Mouse (Mus musculus): ENCODE results near the gene Haus3.

Haus3 gene

GRCm38 (mm10) chr5:34168950-34169891, at the start of gene Haus3, which contains the start of gene Poln:
TSS of gene Haus3 (minus strand) at chr5:34169527.
TSS of gene Poln (minus strand) at chr5:34169448.
- peak; percentile 99 for DNase-seq (ENCODE audit: low spot score)

DNA sequence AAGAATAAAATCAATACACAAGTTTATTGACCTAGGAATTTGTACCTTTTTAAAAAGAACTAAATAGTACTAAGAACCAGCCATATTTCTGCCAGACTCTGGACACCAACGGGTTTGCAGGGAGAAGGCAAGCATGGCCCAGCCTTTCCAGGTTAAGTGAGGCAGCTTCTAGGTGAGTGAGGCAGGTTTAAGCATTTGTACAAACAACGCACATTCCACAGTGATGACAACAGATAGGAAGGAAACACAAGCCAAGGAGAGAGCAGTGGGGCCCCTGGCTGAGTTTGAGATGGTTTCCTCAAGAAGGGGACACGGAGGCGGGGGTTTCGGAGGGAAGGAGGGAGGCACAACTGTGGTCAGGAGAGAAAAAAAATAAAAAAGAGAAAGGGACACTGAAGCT, 49.3 kb upstream of the Haus3 start:
- no peak for DNase-seq (ENCODE audit: low spot score)

GRCm38 (mm10) chr5:34217756-34218155, 48.4 kb upstream of the Haus3 start:
- DNase-seq (ENCODE audit: low spot score): no peak

GRCm38 (mm10) chr5:34216025-34216424, 46.7 kb upstream of the Haus3 start:
- DNase-seq (ENCODE audit: low spot score): no peak

- no peak for DNase-seq (ENCODE audit: low spot score)
These were observed 44.3 kb upstream of the Haus3 start for GRCm38 (mm10) chr5:34213659-34214058.

DNA sequence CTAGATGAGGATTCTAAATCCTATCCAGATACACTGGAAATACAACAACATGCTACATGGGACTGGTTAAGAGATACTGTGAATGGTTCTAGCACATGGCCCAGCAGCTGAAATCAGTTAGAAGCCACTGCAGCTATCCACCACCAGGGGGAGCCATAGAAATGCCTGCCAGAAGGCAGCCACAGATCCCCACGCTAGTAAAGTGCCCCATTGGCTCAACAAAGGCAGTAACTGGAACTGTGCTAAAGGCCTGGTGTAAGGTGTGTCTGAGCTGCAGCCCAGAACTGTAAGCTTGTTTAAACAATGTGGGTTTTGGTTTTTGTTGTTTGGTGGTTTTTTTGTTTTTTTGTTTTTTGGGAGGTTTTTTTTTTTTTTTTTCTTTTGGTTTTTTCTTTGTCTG, 41.0 kb upstream of the Haus3 start:
- DNase-seq (ENCODE audit: low spot score): peak; percentile 92

DNA sequence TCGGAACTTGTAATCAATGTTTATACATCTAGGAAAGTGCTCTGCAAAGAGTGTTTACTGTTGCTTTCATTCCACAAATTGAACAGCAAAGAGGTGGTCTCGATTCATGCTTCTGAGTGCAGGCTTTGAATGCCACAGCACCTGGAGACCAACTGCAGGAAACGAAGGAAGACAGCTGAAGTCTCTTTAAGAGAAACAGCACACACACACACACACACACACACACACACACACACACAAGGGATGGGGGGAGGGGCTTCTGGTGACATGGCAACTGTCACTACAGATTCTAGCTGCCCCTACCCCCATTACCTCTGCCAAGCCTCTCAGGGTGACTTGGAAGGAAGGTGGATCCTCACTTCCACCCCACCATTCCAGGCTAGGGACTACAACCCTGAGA, 38.2 kb upstream of the Haus3 start:
- no peak for DNase-seq (ENCODE audit: low spot score)

DNA sequence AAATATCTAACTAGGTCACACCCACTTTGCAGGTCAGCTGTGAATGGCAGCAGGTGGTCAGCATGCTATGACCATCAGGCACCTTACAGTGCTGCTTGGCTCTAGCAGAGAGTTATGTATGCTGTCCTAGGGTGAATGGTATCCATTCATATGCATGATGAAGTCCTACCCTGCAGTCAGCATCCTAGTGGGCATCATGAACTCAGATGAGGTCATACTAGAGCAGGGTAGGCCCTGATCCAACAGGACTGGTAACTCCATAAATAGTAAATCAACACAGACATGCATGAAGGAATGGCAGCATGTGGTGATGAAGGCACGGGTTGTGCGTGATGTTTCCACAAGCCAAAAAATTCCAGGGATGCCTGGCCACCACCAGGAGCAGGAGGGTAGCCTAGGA, 36.5 kb upstream of the Haus3 start:
- no peak for DNase-seq (ENCODE audit: low spot score)

DNA sequence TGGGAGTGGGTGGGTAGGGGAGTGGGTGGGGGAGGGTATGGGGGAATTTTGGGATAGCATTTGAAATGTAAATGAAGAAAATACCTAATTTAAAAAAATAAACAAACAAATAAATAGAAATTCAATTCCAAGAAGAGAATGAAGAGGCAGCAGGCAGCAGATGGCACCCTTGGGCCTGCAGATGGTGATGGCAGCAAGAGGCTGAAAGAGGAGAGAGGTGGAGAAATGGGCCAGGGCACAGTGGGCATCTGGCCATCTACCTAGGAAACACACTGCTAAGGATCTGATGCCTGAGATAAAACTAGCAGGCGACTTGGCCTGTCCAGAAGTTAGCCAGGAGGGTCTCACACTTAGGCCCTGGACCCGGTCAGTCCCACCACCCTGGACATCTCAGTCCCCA, 35.6 kb upstream of the Haus3 start:
- DNase-seq (ENCODE audit: low spot score): no peak

- DNase-seq (ENCODE audit: low spot score): no peak
These were observed 32.7 kb upstream of the Haus3 start for GRCm38 (mm10) chr5:34202006-34202405.

- DNase-seq (ENCODE audit: low spot score): no peak
These were observed 32.1 kb upstream of the Haus3 start for GRCm38 (mm10) chr5:34201396-34201795.

GRCm38 (mm10) chr5:34198615-34199014, 29.3 kb upstream of the Haus3 start:
- no peak for DNase-seq (ENCODE audit: low spot score)

DNA sequence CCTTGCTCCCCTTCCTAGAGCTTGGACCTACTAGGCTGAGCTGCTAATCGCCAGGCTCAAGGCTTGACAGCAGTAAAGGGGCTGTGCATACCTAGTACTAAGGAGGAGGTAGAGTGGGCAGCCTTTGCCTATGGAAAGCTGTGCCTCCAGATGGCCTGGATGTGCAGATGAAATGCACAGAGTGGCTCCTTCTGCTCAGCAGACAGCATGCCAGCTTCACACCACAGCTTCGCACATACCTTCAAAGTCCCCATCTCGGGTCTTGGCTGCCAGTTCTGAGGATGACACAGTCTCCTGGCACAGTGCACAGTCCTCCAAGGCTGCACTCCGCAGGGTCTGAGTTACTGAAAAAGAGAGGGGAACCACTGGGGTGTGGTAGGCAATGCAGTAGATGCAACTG, 27.9 kb upstream of the Haus3 start:
- no peak for DNase-seq (ENCODE audit: low spot score)

DNA sequence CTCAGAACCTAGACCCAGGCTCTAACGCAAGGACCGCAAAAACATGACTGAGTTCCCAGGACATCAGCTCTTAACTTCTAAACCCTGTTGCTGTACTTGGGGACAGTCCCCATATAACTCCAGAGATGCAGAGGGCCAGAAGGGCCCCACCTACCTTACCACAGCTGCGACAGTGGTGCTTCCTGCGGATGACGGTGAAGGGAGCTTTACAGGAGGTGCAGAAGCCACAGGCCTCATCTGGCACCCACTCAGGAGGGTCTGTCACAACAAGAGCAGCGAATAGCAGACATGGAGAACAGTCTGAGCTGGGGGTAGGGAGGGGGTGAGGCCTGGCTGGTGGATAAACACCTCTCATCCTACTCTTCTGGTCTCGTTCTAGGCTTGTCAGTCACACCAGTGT, 27.1 kb upstream of the Haus3 start:
- DNase-seq (ENCODE audit: low spot score): no peak

DNA sequence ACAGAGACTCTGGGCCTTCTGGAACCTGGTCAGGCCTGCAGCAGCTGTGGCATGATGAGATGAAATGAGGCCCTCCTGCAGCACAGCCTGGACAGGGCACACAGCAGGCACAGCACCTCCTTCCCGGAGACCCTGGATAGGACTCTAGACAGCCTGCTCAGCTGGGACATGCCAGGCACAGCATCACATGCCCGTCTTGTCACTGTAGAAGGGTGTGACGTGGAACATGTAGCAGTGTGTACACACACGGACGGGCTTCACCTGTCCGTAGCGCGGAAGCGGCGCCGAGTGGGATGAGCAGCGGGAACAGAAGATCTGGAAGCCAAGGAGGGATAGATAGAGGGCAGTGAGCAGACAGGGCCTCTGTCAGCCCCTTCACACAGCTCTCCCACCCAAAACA, 26.5 kb upstream of the Haus3 start:
- no peak for DNase-seq (ENCODE audit: low spot score)

DNA sequence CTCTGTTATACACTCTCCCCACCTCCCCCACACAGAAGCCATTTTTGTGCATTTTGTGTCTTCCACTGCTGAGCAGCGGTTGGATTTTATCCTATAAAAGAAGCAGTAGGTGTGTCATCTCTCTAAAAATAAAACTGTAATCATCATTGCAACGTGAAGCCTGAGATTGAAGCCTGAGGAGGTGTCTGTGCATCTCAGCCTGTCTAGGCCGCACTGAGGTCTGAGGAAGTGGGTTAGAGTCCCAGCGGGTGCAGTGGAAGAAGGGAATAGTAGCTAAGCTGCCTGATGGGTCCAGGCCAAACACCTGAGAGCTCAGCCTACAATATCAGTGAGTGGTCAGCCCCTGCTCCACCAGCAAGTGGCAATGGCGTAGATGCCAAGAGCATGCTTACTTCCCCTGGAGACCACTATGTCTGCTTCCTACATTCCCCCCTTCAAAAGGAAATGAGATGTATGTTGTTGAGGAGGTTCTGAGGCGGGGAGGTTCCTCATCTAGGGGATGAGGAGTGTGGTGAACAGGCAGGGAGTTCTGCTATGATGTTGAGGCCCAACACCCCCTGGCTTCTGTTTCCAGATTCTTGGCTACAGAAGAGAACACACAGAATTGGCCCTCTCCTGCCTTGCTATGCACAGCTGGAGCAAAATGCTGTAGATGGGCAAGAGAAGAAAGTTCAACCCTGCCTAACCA, 25.8 kb upstream of the Haus3 start:
- no peak for DNase-seq (ENCODE audit: low spot score)

- no peak for DNase-seq (ENCODE audit: low spot score)
These were observed 25.1 kb upstream of the Haus3 start for GRCm38 (mm10) chr5:34194426-34194825.

DNA sequence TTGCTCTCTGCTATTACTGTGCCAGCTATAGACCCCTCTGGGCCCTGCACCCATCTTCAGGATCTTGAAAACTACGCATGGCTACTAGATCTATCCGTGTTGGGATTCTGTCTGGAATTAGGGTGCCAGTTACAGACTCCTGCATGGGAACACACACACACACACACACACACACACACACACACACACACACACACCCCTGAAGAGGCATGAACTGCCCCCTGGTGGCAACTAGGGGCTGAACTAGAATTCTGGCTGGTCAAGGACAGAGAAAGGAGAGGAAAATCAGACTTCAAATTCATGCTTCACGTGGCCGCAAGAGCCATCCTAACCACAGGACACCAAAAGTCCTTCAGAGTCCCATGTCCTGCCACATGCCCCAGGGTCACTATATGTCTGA, 22.5 kb upstream of the Haus3 start:
- DNase-seq (ENCODE audit: low spot score): peak; percentile 32

- no peak for DNase-seq (ENCODE audit: low spot score)
These were observed 21.7 kb upstream of the Haus3 start for GRCm38 (mm10) chr5:34191021-34191420.

DNA sequence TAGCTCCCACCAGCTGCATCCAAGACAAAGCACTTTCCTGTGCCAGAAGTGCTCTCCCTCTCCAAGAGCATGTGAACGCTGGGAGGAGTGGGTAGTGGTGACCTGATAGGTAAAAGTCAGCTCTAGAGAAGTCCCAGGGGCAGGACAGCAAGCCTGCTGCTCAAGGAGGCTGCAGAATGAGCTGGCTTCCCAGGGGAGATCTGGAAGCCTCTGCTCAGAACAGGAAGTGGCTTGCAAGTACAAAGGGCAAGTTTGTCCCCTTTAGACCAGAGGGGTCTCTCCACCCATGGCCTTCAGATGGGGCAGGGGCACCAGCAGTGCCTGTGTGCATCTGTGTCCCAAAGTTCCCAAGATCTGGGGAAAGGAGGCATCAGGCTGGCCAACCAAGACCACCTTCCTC, 20.2 kb upstream of the Haus3 start:
- no peak for DNase-seq (ENCODE audit: low spot score)

DNA sequence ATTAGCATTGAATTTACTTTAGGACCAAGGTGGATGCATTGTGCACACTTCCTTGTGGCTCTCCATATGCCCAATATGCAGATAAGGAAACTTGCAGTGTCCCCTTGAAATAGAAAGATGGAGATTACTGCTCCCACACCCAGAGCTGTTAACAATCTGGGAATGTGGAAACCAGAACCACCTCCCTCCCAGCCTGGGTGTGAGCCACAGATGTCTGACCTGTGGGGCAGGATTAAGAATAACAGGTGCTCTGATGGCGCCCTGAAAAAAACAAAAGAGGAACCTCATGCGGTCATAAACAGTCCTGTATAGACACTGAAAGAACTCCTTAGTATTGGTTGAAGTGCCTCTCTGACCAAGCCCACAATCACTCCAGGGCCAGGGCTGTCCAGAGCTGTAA, 19.5 kb upstream of the Haus3 start:
- no peak for DNase-seq (ENCODE audit: low spot score)

DNA sequence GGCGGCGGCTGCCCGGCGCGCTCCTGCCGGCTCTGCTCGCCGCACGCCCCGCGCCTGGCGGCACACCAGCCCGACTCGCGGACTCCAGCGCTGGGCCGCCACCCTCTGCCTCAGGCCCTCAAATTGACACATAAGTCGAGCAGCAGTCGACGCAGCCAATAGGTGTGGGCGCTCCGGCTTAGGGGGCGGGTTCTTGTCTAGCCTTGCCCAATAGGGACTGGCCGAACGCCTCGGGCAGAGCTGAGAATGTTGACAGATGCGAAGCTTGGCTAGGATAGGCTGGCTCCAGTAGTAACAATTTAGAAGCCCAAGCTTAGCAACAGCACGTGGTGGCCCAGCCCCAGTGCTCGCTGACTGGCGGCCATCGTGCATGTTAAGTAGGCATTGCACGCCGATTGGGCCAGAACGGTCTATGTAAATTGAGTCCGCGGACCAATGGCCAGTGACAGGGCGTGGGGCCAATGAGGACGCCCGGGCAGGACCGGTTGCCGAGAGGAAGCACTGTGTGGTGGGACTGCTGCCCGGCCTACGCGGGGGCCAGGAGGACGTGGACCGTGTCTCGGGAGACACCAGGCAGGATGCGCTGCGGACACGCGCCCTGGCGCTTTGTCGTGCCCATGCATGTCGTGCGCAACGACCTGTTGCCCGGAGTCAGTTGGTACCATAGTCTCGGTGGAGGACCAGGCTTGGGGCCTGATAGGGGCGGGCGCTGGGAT, 18.4 kb upstream of the Haus3 start, which contains the start of gene Mxd4:
TSS of gene Mxd4 (minus strand) at position 120 of the 716 bp plus-strand sequence.
- peak; percentile 99 for DNase-seq (ENCODE audit: low spot score)

All from retina, embryonic 14.5 days (tissue).